Mouse (Mus musculus): ENCODE data around the gene St3gal3.

The St3gal3 gene

DNA sequence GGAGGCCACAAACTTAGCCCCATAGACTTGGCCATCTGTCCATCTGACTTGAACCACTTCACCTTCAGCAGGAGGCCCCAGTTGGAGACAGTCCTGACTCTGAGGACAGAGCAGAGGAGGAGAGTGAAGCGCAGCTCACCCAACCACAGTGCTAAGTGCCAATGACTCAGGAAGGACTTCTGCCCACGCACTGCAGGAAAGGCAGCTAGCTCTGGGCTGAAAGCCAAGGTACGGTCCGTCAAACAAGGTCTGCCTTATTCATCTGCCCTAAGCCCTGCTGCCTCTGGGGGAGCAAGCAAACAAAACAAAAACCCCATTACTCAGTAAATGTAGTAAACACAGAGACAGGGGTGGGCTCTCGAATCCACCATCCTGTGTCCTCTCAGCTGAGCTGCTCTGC is 4.2 kb upstream of the St3gal3 start:
- DNase-seq = peak; percentile 60 to 80

DNA sequence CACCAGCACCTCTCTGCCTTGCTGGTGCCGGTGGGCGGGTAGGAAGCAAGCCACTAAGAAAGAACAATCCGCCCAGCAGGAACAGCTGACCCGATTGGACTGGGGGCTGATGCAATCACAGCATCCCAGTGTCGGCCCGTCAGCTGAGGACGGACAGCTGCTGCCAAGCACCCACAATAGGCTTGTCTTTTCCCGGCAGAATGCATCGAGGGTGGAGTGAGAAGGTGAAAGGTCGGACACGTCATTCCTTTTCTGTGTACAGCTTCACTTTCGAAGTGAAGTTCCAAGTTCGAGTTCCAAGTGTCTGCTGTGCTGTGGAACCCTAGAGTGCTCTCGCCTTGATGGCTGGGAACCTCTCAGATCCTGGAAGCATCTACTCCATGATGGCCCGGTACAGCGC is 3.1 kb upstream of the St3gal3 start:
- no peak for DNase-seq

DNA sequence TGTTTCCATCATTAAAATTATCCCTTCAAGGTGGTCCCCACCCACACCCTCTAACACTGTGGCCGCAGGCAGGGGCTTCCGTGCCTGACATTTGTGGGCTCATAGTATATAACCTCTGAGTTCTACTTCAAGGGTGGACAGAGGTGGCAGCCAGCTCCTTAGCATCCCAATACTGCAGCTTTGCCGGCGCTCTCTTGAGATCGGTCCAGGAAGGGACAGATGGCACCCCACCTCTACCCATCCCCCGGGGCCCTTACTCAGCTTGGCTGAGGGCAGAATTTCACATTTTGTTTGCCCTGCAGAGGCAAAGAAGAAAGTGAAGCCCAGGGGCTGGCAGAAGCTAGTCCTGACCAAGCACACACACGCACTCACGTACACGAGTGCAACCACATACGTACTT is 2.6 kb upstream of the St3gal3 start:
- DNase-seq = no peak

DNA sequence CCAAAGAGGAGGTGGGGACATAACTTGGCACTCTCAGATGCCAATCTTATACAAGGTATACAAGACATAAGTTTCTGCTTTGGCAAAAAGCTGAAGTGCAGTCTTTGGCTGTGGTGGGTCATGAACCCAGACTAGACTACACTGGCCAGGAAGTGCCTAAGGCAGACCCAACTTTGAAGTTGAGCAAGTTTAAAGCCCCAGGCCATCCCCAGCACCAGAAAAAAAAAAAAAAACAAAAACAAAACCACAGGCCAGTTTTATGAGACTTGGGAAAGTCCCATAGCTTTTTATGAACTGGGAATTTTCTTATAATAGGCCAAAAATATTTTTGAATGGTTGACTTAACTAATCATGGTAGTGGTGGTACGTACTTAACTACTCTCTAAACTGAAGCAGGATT is 700 bp upstream of the St3gal3 start:
- DNase-seq = no peak

DNA sequence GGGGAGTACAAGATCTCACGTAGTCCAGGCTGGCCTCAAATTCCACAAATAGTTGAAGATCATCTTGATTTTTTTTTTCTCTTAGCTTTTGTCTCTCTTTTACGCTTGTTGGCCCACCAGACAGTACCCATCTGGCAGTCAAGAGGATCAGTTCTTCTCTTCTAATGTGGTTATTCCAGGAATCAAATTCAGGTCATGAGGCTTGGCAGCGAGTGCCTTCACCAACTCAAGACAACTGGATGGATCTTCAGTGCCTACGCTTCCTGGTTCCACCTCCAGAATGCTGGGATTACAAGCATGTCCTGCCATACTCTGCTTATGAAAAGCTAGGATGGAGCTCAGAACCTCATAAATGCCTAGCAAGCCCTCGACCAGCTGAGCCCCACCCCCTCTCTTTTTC is 3.4 kb downstream of the St3gal3 start:
- DNase-seq = no peak

DNA sequence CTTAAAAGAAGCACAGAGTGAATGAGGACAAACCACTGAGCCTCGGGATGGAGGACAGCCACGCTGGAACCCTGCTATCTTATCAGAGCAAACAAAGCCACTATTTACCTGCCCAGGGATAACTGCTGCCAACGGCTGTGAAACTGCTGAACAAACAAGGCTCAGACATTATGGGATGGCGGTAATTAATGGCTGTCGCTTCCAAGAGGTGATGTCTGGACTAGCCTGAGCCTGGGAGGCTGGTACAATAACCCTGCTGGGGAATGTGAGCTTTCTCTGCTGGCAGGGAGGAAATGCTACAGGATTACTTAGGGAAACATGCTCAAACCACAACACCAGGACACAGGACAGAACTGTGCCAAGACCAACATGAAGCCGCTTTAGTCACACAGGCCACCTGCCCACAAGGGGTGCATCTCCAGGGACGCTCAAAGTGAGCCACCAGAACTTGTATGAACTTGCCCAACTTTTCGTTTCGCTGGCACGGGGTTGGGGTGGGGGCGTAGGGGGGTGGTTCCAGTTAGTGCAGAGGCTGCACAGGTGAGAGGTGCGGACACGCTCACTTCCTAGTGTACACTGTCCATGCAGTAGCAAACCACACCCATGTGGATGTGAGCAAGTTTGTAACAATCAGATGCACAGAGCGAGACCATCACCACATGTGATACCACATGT is 11.5 kb downstream of the St3gal3 start:
- no peak for DNase-seq

DNA sequence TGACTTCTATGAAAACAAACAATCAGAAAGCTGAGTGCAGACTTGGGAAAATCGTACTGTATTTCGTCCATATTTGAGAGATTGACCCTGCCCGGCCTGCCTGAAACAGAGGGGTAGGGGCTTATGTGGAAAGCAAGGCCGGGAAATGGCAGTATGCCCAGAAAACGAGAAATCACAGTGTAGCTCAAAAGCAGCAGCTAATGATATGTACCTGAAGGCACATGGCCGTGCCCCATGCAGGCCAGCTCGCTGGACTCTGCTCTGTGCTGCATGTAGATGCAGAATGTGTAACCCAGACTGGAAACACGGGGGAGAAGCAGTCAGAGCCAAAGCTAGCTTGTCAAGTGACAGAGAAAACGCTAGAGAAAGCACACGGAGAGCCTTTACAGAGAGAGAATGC is 12.6 kb downstream of the St3gal3 start:
- peak in 1 of 2 experiments; percentile 52 for DNase-seq

DNA sequence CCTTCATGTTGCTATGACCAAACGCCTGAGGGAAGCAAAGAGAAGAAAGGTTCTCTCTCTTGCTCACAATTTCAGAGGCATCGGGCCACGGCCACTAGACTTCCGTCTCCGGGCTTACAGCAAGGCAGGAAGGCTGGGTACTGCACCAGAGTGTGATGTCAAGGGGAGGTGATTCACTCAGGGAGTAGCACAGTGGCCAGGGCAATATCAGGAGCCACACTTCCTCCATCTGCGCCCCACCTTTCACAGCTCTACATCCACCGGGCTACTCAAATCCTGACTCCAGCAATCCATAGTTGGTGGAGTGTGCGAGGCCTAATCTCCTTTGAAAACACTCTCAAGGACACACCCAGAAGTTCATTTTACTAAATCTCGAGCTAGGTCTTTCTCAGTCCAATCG is 17.1 kb downstream of the St3gal3 start:
- DNase-seq = no peak

DNA sequence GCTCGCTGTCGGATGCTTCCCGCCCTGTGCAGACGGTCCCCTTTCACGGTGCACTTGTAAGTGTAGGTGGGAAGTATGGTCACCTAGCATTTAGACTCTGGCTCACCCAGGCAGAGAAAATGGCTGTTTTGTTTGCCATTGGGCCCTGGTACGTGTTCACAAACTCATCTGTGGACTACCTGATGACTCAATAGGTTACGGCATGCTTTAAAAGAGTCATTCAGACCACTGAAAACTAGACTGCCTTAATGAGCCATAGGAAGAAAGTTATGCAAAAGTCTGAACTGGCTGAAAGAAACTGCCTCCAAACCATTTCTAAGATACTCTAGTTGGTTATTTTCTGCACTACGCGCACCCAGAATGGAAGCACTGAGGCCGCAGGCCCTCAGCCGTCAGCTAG is 18.6 kb downstream of the St3gal3 start:
- no peak for DNase-seq

DNA sequence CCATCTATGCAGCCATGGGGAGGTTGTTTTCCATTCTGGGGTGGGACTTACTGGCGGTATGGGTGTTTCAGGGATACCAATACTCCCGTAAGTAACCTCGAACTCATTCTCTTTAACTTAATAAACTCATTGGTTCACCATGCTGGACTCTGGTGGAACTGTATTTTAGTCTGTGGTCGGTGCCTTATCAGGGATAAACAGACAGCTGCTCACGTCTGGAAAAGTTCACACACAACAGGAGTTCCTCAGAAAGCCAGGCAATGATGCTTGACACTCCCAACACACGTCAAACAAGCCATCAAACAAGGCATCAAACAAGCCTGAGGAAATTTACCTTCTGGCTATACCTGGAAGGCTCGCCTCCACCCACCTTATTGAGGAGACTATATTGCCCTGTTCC is 19.6 kb downstream of the St3gal3 start:
- DNase-seq = no peak

DNA sequence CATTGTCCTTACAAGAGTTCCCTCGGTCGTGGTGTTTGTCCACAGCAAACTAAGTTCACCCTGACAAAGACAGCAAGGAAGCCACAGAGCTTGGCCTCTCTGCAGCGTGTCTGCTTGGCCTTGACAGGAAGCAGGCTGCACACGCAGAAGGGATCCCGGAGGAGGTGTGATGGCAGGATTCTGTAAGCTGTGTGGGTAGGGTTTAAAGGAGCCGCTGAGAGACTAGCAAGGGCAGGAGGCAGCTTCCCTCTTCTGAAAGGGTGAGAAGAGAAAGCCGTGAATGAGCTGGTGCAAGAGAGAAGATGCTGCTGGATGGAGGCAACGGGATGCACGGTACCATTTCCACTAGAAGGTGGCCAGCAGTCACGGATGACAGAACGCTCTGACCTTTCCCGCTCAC is 22.1 kb downstream of the St3gal3 start:
- no peak for DNase-seq

DNA sequence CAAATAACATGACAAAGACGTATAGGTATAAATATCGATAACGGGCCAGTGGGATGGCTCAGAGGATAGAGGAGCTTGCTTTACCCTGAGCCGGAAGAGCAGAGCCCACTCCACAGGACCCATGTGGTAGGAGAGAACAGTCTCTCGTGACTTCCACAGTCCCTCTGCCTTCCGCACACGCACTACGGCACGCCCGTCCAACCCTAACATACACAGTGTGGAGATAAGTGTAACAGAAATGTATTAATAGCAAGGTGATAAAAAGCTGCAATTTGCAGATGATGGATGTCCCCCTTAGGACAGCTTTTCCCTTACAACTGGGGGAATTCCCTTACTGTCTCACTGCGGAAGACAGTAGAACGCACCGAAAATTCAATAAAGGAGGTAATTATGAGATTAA is 25.1 kb downstream of the St3gal3 start:
- DNase-seq = no peak

DNA sequence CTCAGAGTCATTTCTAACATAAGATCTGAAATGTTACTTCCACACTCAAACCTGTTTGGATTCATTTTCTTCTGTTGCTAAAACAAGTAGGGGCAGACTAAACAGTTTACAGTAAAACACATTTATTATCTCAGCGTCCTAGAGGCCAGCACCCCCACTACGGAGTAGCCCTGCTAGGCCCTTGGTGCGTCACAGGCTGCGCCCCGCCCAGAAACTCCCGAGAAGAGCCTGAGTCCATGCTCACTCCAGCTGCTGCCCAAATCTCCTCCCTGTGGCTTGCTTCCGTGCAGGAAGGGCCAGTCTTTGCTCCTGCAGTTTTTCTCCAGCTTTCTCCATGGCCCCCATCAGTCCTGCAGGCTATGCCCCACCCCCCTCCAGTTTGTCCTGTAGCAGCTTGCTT is 25.9 kb downstream of the St3gal3 start:
- DNase-seq = peak; percentile 42 to 49

DNA sequence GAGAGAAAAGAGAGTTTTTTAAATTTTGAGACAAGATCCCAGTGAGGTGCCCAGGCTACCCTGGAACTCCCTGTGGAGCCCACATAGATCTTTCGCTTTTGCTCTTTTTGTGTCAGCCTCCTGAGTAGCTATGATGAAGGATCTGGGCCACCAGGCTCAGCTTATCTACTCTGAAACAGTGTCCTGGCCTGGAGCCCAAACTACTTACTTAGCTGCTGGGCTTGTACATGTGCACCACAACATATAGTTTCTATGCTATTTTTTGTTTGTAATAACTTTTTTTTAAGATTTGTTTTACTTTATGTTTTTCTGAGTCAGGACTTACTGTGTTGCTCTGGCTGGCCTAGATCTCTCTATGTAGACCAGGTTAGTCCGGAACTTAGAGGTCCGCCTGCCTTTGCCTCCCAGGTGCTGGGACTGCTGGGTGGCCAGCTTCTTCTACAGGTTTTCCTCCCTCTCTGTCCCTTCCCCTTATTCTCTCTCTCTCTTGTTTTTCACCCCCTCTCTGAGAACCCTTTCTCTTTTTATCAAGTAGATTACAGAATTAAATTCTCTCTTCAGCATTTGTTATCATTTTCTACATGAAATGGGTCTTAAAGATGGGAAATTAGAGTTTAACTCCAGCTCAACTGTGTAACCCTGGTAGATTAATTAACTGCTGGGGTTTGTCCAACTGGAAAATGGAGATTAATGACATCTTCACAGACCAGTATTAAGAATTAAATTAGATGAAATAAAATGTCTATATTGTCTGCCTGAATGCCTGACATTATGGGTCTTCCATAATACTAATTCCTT is 29.3 kb downstream of the St3gal3 start:
- no peak for DNase-seq

DNA sequence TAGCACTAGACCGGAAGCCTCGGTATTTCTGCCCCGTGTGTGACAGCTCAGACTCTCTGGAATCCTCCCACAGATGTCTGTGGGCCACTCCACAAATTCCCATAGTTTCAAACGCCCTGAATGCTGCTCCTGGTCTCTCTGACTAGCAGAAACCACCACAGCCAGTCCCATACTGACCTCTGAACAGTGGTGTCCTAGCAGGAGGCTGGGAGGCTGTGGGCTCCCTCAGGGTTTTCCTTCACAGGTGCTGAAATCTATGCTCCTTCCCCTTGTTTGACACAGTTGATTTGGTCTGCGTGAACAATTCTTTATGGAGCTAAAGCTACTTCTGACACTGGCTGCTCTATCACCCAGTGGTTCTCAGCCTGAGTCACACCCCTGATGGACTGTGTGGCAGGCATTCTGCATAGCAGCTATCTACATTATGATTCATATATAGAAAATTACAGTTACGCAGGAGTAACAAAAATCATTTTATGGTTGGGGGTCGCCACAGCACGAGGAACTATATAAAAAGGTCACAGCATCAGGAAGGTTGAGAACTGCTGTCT is 31.4 kb downstream of the St3gal3 start:
- peak in 1 of 2 experiments; percentile 24 for DNase-seq

DNA sequence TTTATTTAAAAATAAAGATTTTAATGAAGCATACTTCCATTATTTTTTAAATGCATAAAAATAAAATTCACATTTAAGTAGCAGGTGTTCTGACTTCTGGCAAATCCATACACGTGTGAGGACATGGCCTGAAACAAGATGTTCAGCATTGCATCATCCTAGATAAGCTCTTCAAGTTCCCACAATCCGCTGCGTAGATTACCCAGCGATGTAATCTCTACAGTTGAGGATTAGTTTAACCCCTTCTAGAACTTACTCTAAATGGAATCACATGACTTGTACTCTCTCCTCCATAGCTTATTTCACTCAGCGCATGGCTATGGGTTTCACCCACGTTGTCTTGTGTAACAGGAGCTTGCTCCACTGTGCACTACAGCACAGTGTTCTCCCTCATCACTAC is 33.2 kb downstream of the St3gal3 start:
- no peak for DNase-seq

DNA sequence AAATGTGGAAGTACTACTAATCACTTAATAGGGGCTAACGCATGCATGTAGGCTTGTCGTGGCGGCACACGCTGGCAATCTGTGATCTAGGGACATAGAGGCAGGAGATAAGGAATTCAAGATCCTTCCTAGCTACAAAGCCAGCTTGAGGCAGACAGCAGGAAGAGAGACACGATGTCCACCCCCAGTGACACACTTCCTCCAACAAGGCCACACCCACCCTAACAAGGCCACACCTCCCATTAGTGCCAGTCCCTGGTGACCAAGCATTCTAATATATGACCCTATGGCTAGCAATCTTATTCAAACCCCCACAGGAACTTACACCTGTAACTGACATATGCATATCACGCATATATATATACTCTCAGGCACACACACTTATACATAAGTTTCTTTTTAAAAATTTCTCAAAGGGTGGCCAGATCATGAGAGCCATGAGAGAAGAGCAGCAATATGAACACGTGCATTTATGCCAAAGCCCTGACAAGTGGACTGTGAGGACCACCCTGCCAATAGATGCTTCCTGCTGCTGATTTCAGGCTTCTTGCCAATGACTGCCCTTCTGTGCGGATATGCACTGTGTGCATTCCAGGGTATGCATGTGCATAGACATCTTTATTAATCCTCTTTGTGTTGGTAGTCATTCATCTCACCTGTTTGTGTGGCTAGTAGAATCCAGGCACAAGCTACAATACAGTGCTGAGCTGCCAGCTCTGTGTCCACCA is 34.9 kb downstream of the St3gal3 start:
- DNase-seq = no peak

DNA sequence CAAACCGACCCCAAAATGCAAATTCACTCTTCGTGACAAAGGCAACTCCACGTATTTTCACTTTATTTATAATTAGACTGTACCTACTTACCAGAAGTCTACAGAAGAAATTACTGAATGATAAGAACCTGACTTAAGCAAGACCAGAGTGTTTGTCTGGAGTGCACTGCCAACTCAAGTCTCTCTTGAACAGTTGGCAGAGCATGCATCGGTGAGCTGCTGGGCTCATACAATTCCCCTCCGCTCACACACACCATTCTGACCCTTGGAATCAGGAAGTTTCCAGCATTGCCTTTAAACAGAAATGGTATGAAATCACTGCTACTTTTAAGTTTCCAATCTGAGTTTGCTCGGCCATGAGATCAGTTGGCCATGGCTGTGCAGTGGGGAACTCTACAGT is 36.1 kb downstream of the St3gal3 start:
- no peak for DNase-seq

DNA sequence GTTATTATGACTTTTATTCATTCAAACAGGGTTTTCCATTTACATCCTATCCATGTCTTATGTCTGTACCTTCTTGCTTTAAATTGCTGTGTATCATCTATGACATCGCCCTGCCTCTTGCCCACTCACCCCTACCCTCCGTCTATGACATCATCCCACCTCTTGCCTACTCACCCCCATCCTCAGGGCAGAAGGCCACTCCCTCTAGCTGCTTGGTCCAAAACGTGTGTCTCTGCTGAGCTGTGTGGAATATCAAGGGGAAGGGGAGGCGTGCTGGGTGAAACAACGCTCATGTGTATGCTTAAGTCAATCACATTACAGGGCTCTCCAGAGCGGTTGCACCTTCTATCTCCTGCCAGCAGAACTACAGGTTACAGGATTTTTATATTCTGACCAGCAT is 38.6 kb downstream of the St3gal3 start:
- DNase-seq = no peak

DNA sequence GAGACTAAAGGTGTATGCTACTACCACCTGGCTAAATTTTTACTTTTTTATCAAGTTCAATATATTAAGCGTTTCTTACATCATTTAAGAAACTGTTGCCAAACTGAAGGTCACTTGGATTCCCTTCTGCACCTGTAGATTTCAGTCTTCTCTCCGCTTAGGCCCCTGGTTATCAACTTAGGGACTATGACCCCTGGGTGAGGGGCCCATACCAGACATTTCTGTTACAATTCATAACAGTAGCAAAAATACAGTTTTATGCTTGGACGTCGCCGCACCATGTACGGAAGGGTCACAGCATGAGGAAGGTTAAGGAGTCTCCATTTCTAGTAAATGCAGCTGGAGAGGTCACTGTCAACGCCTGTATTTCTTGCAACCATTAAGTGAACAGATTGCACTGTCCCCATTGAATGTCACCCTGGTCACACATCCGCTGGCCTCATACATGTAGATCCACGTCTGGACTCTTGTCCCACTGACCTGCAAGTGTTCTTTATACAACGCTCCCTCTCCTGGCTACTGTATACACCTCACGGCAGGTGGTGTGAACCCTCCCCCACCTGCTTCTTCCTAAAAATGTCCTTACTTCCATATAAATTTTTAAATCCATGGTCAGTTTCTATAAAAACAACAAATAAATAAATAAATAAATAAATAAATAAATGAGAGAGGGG is 41.8 kb downstream of the St3gal3 start:
- no peak for DNase-seq

DNA sequence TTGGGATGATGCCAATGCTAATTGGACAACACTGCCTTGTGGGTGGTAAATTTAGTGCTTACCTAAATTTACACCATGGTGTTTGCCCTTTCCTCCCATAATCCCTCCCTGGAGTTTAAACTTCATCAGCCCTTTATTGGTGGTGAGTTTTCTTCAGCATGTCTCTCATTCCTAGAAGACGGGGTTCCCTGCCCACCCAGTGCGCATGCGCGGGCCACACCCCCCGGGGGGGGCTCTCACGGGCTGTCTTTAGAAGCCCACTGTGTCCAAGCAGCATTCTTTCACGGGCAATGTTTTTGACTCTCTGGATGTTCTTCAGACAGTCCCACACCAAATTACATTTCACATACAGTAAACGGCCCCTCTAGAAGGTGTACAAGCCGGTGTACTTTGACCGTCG is 44.3 kb downstream of the St3gal3 start:
- no peak for DNase-seq

DNA sequence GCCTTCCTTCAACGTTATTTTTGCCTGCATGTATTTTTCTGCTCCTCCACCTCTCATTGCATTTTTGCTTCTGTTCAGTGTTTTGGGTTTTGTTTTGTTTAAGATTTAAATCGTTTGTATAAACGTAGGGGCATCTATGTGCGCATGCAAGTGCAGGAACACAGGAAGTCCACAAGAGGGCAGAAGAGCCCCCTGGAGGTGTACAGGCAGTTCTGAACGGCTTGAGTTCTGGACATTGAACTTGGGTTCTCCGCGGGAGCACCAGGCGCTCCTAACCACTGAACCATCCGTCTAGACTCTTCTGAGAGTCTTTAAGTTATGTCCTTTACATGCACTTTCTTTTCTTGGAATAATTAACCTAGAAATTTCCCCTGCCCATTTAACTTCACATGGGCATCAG is 44.8 kb downstream of the St3gal3 start:
- peak; percentile 65 to 70 for DNase-seq

DNA sequence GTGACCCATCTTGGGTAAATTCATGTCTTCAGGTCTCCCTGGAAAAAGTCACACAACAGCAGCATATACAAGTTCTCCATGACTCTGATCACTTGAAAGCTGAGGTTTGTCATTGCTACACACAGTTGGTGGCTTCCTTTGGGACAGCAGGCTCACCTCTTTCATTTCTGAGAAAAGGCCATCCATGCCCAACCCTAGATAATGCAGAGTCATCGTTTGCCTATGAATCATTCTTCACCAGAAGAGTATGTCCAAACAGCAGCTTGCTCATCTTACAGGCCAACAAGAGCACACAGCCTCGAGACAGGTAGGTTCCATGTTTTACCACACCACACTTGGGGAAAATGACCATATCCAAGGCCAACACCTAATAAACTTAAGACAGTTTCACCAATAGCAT is 45.9 kb downstream of the St3gal3 start:
- no peak for DNase-seq
